Mouse (Mus musculus) adrenal gland, adult 8-10 months (tissue): ENCODE measurements around the gene Wbp2. TPM values are rescaled to one million over a fixed set of nuclear protein-coding genes. Genes with fewer than 3 reads are reported as not detected.
"Not testable (repeated sequence)": the region's sequence is repeated elsewhere in the genome, so short reads cannot be mapped to it uniquely, and the experiment has no call there.

ENCODE experiments used
- DNase-seq: peaks from one replicate; pipeline ENCODE4 v3.0.0; 2022
- total RNA-seq, 4 experiments: library from RNA; stranded (reverse); gene quantifications; 2 replicates each; pipeline ENCODE4 v1.2.4; 2022

The Wbp2 gene
- total RNA-seq, result 100 to 1,000 TPM; 194 to 199 (median 196) TPM

DNA sequence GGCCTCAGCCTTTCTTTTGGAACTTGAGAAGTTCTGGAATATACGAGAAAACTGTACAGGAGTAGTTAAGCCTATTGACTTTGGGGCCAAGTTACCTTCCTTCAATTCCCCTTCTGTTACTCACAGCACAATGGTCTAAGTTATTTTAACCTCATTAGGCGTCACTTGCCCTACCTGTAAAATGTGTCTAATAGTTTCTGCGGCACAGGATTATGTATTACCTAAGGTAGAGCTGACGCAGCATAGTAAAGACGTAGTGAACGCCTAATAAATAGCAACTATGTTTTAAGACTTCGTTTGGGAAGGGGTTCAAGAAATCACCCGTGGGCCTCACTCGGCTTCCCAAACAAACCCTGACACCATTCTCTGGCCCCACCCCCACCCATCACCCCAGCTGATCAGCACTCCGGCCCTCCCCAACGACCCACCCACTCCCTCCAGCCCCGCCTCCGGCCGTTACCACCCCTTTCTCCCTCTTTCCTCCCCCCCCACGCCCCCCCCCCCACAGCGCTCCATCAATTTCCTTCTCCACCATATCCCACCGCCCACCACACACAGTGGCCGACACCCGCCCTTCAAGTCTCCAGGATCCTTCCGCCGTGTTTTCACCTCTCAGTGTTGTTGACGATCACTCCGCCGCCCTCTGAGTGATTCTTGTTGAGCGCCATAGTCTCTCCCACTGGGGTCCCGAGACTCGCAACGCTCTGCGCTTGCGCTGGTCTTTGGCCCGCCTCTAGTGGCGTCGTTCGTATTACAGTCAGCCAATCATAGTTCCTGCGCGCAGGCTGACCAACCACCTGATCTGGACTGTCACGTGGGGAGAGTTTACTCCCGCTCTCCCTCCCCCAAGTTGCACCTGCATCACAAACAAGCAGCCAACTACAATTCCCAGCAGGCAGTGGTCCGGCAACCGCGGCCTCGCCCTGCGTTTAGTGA, at the start of gene Wbp2:
TSS of gene Wbp2 (minus strand) at position 738 of the 936 bp plus-strand sequence.
- peak; percentile 99 for DNase-seq

DNA sequence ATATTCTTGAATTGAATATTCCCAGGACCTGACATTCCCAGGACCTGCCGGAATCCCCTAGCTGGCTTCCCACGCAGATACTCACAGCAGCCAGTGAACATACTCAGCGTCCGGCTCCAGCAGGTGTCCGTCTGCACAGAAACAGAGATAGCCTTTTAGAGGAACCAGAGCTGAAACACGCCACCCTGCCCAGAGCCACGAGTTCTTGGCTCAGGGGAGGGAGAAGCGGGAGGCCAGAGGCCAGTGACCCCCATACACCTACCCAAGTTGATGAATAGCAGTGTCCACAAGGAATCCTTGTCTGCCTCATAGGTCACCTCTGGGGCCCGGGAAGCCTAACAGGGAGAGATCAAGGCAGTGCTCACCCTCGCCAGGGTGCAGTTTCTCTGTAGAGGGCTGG, 47.4 kb upstream of the Wbp2 start:
- DNase-seq, result no peak

DNA sequence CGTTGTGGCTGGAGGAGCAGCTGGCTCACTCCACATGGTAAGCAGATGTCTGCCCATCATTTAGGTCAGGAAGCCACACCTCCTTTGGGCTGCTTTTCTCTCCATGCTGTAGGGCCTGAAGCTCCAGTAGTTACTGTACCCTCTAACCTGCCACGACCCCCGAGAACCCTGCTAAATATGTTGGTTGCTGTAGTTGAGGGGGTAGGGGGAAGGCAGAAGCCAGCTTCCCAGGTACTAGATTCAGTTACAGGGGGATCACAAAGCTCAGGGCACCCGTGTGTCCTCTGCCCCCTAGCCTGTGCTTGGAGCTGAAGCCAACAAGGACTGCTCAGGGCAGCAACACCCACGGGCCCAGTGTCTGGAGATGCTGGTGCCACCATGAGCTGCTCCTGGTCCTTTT, 46.7 kb upstream of the Wbp2 start:
- DNase-seq, result no peak

DNA sequence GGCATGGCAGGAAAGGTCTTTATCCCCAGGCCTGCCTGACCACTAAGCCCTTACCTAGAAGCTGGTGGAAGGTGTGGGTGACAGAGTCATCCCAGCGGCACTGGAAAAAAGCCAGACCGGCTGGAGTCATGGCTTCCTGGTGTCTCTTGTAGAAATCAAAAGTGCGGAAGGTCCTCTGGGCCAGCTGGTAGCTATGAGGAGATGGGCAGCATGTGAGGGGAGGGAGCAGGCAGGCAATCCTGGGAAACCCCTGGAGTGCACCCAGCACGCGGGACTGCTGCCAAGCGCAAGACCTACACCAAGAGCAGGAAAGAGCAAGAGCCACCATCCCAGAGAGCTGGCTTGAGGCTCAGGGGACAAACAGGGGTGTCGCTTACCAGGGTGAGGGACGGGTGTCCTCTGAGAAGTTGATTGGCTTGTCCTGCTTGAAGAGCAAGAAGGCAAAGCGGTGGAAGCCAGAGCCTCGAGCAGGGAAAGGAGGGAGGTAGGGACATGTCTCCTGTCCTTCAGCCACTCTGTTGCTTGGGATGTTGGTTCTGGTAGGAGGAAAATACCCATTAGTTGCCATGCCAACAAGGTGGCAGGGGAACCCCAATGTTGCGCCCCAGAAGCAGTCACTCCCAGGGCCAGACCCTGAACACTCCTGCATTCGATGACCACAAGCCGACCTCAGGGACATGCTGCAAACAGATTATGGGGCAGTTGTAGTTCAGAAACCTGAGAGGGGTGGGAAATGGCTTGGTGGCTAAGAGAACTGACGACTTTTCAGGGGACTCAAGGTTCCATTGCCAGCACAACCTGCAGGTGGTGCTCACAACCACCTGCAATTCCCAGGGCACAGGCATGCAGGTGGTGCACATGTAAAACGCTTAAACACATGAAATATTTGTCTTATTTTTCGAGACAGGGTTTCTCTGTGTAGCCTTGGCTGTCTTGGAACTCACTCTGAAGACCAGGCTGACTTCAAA, 45.9 kb upstream of the Wbp2 start:
- DNase-seq, result no peak

DNA sequence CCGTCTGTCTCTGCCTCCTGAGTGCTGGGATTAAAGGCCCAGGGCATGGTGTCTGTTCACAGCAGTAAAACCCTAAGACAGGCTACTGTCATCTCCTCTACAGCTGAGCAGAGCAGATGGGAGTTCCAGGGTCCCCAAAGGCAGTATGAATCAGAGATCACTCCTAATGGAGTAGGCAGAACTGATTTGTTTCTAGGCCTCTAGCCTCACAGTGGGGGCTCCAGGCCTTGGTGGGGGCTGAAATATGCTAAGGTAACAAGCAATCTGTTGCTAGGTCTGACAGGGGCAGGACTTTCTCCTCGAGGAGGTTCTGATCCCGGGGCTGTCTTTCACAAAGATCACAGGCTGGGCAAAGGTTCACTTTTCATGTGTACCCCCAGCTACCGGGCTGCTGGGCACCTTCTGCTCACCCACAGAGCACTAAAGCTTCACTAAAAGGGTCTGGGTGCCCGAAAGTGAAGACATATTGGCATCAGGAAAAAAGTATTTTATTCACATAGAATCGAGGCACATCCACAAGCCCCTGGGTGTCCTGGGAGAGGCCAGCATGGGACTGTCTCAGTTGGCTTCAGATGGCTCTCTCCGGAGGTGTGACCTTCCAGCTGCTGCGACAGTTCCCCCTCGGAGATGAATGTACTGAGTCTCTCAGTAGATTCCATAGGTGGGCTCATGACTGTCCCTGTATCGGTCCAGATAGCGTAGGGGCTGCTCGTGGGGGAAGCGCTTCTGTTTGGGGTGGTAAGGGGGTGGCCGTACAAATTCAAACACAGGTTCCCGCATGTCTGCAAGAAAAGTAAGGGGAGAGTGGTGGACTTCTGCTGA, 44.8 kb upstream of the Wbp2 start:
- no peak for DNase-seq

DNA sequence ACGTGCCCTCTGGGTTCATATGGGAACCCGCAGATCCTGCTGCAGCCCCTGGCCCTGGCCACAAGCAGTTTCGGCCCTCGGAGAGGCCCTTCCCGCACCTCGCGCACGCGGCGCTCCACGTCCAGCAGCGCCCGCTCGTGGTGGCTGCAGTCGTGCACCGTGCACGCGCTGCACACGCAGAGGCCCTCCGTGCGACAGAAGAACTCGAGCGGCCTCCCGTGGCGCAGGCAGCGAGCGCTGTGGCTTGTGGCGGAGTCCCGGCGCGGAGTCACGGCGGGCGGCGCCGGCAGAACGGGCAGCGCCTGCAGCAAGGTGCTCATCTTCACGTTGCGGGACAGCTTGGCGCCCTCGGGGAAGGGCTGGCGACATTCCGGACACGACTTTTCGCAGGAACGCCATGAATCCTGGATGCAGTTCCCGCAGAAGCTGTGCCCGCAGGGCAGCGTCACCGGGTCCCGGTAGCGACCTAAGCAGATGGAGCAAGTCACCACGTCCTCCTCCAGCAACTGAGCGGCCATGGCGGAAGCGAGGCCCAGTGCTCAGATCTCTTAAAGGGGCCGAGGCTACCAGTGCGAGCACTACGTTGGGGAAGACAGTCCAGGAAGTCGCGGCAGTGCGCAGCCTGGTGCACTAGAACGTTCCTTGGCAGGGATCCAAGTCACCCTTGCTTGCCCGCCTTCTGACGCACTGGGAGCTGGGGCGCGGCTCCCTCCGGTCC, 43.9 kb upstream of the Wbp2 start, which contains the start of gene Trim65:
TSS of gene Trim65 (minus strand) at position 641 of the 718 bp plus-strand sequence.
- DNase-seq, result peak; percentile 89

DNA sequence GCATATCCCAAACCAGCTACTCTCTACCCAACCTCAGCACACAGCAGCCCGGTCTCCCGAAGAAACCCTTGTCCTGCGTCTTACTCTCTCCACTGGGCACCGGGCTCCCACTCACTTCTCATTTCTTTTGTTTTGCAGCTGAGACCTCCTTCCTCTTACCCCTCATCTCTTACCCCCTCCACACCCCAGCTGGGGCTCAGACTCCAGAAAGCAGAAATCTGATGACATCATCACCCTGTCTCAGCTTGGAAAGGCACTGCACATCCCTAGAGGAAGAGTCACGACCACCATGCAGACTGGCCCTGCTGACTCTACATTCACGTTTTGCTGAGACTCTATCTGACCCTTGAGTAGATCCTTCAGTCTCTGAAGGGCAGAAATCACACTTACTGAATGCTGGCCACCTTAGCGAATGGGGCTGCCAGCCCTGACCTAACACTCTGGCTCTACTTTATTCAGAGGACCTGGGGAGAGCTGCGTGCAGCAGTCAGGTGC, 43.2 kb upstream of the Wbp2 start:
- DNase-seq, result no peak

DNA sequence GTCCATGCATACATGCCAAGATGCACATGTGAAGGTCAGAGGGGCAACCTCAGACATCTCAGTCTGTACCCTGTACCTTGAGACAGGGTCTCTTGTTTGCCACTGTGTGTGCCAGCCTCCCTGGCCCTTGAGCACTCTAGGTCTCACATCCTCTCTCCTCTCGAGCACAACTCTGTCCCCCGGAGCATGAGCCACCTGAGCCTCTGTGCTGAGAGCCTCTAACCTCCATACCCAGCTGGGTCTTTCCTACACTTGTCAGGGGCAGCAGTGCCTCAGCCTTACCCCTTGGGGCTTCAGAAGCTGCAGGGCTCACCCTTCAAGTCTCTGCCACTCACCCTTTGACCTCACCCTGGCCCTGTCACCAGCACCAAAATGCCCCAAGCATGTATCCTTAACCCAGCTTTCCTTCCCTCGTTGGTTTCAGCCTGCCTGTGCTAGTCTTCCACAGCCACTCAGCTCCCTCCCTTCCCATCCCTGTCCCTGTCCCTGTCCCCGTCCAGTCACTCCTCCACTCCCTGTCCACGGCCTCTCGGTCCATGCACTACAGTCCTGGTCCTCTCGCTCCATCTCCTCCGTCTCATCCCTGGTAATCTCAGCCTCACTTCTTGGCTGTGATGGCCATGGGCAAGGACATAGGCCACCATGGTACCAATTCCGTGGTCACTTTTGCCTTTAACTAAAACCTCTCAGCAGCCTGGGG, 42.4 kb upstream of the Wbp2 start:
- DNase-seq, result no peak

DNA sequence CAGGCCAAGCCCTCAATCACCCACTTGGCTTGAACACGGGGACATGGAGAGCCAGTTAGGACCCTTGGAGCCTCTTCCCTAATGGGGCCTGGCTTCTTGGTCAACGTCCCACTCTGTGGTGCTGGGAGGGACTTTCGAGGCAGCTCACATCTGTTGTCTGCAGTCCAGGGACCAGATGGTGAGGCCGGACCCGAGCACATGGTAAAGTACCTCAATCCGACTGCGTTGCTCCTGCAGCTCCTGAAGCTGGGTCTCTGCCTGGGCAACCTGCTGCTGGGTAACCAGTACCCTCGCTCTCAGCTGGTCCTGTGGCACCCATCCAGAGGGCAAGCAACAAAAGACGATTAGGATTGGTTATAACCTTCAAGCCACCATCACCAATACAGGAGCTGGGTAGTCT, 41.2 kb upstream of the Wbp2 start:
- no peak for DNase-seq

DNA sequence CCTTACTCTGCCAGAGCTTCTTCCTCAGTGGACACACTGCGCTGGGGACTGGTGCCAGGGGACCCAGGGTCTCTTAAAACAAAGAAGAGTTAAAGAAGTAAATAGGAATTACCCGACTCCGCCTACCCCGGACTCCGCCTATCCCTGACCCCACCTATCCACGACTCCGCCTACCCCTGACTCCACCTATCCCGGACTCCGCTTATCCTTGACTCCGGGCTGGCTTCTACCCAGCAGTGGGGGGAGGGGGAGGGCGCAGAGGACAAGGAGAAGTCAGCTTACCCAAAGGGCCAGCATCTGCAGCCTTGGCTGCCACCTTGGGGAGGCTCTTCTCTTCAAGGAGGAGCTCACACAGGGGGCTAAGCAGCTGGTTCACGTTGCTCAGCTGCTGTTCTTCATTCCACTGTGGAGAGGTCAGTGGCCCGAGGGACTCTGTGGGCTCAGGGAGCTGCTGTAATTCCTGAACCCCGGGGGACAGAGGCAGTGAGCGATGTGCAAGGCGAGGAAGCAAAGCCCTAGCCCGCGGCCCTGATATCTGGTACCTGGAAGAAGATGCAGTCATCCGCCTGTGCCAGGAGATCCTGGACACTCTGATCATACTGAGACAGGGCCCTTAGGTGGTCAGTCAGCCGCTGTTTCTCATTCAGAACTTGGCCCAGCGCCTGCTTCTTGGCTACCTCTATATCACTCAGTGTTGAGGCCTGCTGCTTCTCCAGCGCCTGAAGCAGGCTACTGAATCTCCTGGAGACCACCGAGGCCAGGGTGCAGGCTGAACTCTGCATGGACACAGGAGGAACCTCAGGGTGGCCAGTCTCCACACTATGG, 40.6 kb upstream of the Wbp2 start, which contains the start of gene Trim47:
TSS of gene Trim47 (minus strand) at position 55 of the 825 bp plus-strand sequence.
- DNase-seq, result peak; percentile 86

DNA sequence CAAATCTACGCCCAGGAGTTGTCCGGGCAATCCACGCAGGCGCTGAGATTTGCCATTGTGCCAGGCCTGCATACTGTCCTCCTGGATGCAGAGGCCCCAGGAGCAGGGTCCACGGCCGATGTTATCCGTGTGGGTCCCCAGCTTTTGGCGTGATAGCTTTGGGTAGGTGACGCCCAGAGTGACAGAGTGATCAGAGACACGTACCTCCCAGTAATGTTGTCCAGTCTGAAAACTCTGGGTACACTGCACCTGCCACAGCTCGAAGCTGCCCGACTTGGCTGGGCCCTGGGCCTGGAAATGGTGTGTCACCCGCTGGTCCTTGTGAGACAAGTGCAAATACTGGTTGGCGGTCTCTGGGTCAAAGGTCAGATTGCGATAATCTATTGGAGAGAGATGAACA, 39.5 kb upstream of the Wbp2 start:
- no peak for DNase-seq

DNA sequence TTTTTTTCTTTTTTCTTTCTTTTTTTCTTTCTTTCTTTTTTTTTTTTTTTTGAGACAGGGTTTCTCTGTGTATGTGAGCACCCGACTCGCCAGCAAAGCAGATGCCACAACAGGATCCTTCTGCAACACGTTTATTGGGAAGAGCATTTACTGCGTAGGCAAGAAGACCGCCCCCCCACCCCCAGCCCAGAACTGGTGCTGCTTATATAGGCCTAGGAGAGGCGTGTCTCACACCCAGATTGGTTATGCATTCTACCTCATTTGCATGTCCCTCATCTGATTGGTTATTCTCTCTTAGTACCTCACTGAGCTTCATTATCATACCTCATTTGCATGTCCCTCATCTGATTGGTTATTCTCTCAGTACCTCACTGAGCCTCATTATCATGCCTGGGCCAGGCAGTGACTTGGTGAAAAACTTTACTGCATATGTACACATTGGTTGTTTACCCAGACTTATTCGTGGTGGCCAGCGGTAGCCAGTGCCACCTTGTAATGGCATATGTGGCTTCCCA, 35.0 kb upstream of the Wbp2 start:
- DNase-seq, result not testable (repeated sequence)

DNA sequence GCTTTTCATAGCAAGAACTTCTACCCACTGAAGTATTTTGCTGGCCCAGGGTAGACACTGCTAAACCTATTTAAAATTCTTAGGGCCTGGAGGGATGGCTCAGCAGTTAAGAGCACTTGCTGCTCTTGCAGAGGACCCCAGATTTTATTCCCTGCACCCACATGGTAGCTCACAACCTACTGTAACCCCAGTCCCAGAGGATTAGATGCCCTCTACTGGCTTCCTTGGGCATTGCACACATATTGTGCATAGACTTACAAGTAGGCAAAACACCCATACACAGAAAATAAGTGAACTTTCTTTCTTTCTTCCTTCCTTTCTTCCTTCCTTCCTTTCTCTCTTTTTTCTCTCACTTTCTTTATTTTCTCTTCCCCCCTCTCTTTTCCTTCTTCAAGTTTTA, 31.0 kb upstream of the Wbp2 start:
- DNase-seq, result no peak

DNA sequence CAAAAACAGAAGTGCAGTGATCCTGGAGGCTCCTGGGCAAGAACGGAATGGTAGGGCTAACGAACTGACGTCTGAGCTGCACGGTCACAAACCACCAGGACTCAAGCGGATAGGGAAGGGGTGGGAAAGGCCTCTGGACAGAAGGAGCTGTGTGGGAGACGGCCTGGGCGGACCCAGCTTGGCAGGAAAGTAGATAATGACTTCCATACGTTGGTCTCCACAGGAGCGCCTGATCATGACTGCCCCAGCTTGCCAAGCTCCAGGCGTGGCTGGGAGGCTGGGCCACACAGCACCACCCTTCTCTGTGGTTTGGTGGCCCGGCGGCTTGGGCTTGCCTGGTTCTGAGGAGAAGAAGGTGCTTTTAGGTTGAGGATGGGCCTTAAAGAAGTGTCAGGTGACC, 30.4 kb upstream of the Wbp2 start:
- DNase-seq, result no peak

DNA sequence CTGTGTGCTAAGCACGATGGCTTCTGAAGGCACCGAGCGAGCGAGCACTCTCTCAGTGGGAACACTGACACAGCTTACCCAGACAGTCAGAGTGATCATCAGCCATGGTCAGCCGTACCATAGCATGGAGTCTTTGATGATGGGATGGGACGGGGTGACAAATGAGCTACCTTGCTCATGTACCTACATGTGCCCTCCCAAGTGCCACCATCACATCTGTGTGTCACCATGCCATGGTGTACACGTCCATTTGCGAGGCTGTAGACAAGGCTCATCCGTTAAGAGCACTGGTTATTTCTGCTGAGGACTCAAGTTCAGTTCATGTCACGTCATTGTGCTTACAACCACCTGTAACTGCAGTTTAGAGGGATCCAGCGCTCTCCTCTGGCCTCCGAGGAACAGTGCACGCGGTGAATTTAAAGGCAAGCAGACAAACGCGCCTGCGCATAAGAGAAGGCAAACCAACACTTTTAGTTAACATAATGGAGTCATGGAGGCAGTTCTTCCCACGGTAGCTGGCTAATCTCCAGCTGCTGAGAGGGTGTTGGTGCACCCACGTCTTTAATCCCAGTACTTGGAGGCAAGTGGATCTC, 24.9 kb upstream of the Wbp2 start:
- DNase-seq, result no peak

DNA sequence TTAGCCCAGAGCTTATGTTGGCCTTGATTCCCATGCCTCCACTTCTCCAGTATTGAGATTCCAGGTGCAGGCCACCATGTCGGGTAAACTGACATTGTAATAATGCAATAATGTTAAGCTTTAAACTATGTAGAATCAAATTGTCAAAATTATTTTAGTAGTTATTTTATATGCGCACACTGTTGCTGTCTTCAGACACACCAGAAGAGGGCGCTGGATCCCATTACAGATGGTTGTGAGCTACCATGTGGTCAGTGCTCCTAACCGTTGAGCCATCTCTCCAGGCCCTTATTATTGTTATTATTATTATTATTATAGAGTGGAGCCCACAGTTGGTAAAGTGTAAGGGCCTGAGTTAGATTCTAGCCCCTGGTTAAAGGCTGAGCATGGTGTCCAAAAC, 24.3 kb upstream of the Wbp2 start:
- DNase-seq, result no peak

DNA sequence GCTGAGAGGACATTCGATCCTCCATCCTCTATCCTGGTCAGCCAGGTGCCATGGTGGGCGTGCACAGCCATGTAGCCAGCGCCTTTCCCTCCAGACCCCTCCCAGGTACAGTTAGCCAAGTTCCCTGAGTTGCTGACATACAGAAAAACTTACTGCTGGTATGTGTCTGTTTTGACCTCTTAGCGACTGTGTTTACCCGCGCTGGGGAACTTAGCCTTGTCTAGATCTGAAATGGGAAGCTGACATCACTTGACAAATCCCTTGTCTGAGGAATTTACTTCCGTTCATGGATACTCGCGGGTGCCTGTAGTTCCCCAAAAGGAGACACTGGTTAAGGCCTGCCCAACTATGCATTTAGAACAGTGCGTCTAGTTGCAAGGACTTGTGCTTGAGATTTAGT, 23.7 kb upstream of the Wbp2 start:
- DNase-seq, result no peak

DNA sequence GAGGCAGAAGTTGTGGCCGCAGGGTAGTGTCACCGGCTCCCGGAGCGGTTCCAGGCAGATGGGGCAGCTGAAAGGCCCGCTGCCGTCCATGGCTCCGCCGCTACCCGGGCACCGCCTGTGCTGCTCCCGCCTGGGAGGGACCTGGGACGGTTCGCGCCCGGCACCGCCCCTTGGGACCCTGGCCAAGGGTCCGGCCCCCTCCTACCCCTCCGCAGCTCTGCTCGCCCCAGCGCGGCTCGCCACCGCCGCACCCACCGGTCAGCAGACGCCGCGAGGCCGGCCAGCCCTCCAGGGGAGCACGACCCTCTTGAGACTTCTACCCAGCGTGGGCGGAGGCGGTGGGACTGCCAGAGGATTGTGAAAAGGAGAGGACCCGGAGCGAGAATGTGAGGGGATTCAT, 23.3 kb upstream of the Wbp2 start:
- no peak for DNase-seq
